Mouse (Mus musculus) stomach, postnatal 0 days (tissue): ENCODE results near the gene Card9. TPM values are rescaled to one million over a fixed set of nuclear protein-coding genes. Genes with fewer than 3 reads are reported as not detected.
A peak's percentile ranks its signal among the peaks of the same experiment; 100 is the strongest.

Source experiments
- ATAC-seq: fragments of 200-750 bp; cut with Nextera tagmentation; 2 replicates; pipeline ENCODE4 v1.8.0; 2017; ENCODE audit not compliant: low FRiP score, low TSS enrichment
- DNase-seq: peaks from one replicate; pipeline ENCODE4 v3.0.0-alpha.2; 2016; ENCODE audit warnings: low spot score
- H3K27ac ChIP-seq: fragments of 300-500 bp; sonication (generic); replicated peaks from 2 replicates; pipeline ENCODE4 v1.5.1; 2014; ENCODE audit warnings: mild to moderate bottlenecking, control low read depth
- H3K27me3 ChIP-seq: fragments of 300-500 bp; sonication (generic); 2 replicates; pipeline ENCODE4 v1.6.1; 2014; ENCODE audit warnings: low read length; ENCODE audit not compliant: control insufficient read depth, insufficient read depth
- H3K36me3 ChIP-seq: fragments of 300-500 bp; sonication (generic); 2 replicates; pipeline ENCODE4 v1.6.1; 2014; ENCODE audit warnings: low read length, mixed read lengths; ENCODE audit not compliant: control insufficient read depth, insufficient read depth
- H3K4me1 ChIP-seq: fragments of 300-500 bp; sonication (generic); replicated peaks from 2 replicates; pipeline ENCODE4 v1.6.1; 2014; ENCODE audit warnings: antibody characterized with exemption; ENCODE audit not compliant: control insufficient read depth, insufficient read depth
- H3K4me2 ChIP-seq: fragments of 300-500 bp; sonication (generic); replicated peaks from 2 replicates; pipeline ENCODE4 v1.6.1; 2014; ENCODE audit warnings: low read depth, mild to moderate bottlenecking, control low read depth, moderate library complexity
- H3K4me3 ChIP-seq: fragments of 300-500 bp; sonication (generic); 2 replicates; pipeline ENCODE4 v1.5.1; 2014; ENCODE audit warnings: low read depth, low read length, control low read depth
- H3K9ac ChIP-seq: fragments of 300-500 bp; sonication (generic); 2 replicates; pipeline ENCODE4 v1.6.1; 2014; ENCODE audit warnings: mild to moderate bottlenecking, low read length, control low read depth, mixed read lengths
- H3K9me3 ChIP-seq: fragments of 300-500 bp; sonication (generic); 2 replicates; pipeline ENCODE4 v1.6.1; 2016; ENCODE audit warnings: low read length; ENCODE audit not compliant: control insufficient read depth
- CTCF ChIP-seq: IDR thresholded peaks from 2 replicates; pipeline ENCODE4 v1.5.1; 2016; ENCODE audit warnings: antibody characterized with exemption, low read depth, mild to moderate bottlenecking, moderate library complexity
- EP300 ChIP-seq: optimal IDR thresholded peaks from 2 replicates; pipeline ENCODE3; 2016; ENCODE audit warnings: antibody characterized with exemption
- WGBS: fragments of 180-500 bp; shearing (Covaris S2); extraction: QIAGEN DNeasy Blood & Tissue Kit; methylation state at CpG from one replicate; pipeline ENCODE4 v1.1.7; 2014; 5-methylcytosine and 5-hydroxymethylcytosine counted together
- polyA plus RNA-seq: library from polyadenylated mRNA; unstranded; fragments of >200 nt; fragmentation: Nextera tagmentation; extraction: Ambion mirVana; gene quantifications from 2 replicates; pipeline ENCODE4 v1.2.1, GENCODE M21; 2015

Card9 gene
- polyA plus RNA-seq, 1 experiment from 2014 or later = 0.55 TPM

- H3K4me3 ChIP-seq = no peak overlapping the region
- no peaks in the 10 kb centered on the region for H3K27me3 ChIP-seq
- no peak overlapping the region for H3K27ac ChIP-seq
- peaks cover 4% of the 10 kb centered on the region; the same call in 1 of the 2 replicates for H3K36me3 ChIP-seq
- no peaks in the 10 kb centered on the region for H3K9me3 ChIP-seq
- H3K4me1 ChIP-seq = no peaks in the 10 kb centered on the region
- 84% methylated on average over 13 of the region's 13 CpGs for WGBS
- no peak overlapping the region for H3K4me2 ChIP-seq
- ATAC-seq (no peak), DNase-seq (no peak)
- no peak overlapping the region for H3K9ac ChIP-seq
- TF ChIP-seq CTCF = no peak
- no peak for TF ChIP-seq EP300
These were observed 1.9 kb downstream of the Card9 start for GRCm38 (mm10) chr2:26358667-26359320.

- Histone ChIP-seq H3K27me3 (no peaks in the 10 kb centered on the region), H3K36me3 (no peaks in the 10 kb centered on the region), H3K4me2 (no peak overlapping the region), H3K9me3 (no peaks in the 10 kb centered on the region), H3K9ac (no peak overlapping the region), H3K4me1 (no peaks in the 10 kb centered on the region; the same call in 1 of the 2 replicates), H3K4me3 (no peak overlapping the region), H3K27ac (no peak overlapping the region)
- ATAC-seq (peak; percentile 63), DNase-seq (peak; percentile 75)
- TF ChIP-seq CTCF (peak; percentile 68), EP300 (no peak)
- 38% methylated on average over 15 of the region's 15 CpGs for WGBS
These were observed 3.2 kb downstream of the Card9 start for GRCm38 (mm10) chr2:26357484-26357883.

GRCm38 (mm10) chr2:26356678-26357077 lies 4.0 kb downstream of the Card9 start:
- Histone ChIP-seq H3K36me3 (no peaks in the 10 kb centered on the region), H3K4me2 (no peak overlapping the region), H3K4me3 (no peak overlapping the region), H3K9ac (no peak overlapping the region), H3K27me3 (no peaks in the 10 kb centered on the region), H3K9me3 (no peaks in the 10 kb centered on the region), H3K27ac (no peak overlapping the region), H3K4me1 (no peaks in the 10 kb centered on the region; the same call in 1 of the 2 replicates)
- ATAC-seq (no peak), DNase-seq (no peak)
- TF ChIP-seq CTCF = no peak
- TF ChIP-seq EP300 = no peak
- 72% methylated on average over 7 of the region's 7 CpGs for WGBS

- no peak for TF ChIP-seq EP300
- TF ChIP-seq CTCF = no peak
- no peaks in the 10 kb centered on the region for H3K36me3 ChIP-seq
- WGBS = 84% methylated on average over 4 of the region's 4 CpGs
- H3K4me1 ChIP-seq = no peaks in the 10 kb centered on the region; the same call in 1 of the 2 replicates
- H3K4me3 ChIP-seq = no peak overlapping the region
- no peak overlapping the region for H3K9ac ChIP-seq
- H3K27me3 ChIP-seq = no peaks in the 10 kb centered on the region
- ATAC-seq = no peak
- no peak for DNase-seq
- no peak overlapping the region for H3K4me2 ChIP-seq
- no peak overlapping the region for H3K27ac ChIP-seq
- H3K9me3 ChIP-seq = no peaks in the 10 kb centered on the region
These were observed 4.5 kb downstream of the Card9 start for GRCm38 (mm10) chr2:26356231-26356630.

DNA sequence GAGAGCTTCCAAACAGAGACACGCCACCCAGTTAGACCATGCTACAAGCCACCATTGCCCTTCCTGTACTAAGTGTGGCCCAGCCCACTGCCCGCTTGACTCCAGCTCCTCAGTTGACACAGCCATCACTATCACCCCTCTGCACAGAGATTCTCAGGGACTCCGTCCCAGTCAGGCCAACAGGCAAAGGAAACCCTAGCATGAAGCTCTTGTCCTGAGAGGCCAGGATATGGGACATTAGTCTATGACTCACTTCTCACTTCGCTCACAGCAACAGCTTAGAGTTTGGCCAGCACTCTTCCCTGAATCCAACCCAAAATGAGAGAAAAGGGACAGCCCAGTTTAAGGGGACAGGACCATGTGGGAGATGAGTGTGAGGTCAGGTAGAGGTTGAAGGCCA lies 6.3 kb downstream of the Card9 start:
- Histone ChIP-seq H3K4me1 (no peaks in the 10 kb centered on the region; the same call in 1 of the 2 replicates), H3K9ac (no peak overlapping the region), H3K4me3 (no peak overlapping the region), H3K27ac (no peak overlapping the region), H3K9me3 (no peaks in the 10 kb centered on the region), H3K4me2 (no peak overlapping the region), H3K36me3 (no peaks in the 10 kb centered on the region), H3K27me3 (no peaks in the 10 kb centered on the region)
- ATAC-seq = no peak
- TF ChIP-seq CTCF = no peak
- TF ChIP-seq EP300 = no peak
- 86% methylated on average over 4 of the region's 4 CpGs for WGBS
- no peak for DNase-seq
